Mouse (Mus musculus) adrenal gland, postnatal 25 days (tissue): ENCODE results near the gene Hoxa10. TPM values are rescaled to one million over a fixed set of nuclear protein-coding genes. Genes with fewer than 3 reads are reported as not detected.
A peak's percentile ranks its signal among the peaks of the same experiment; 100 is the strongest.

ENCODE experiments used
- DNase-seq: peaks from one replicate; pipeline ENCODE4 v3.0.0; 2021; ENCODE audit warnings: mixed read lengths
- total RNA-seq: library from RNA; stranded (reverse); gene quantifications from 2 replicates; pipeline ENCODE4 v1.2.3, GENCODE M21; 2021

Gene Hoxa10
- total RNA-seq, 1 experiment from 2014 or later: not detected

GRCm38 (mm10) chr6:52262463-52263320 is 22.0 kb upstream of the Hoxa10 start:
- DNase-seq: no peak

DNA sequence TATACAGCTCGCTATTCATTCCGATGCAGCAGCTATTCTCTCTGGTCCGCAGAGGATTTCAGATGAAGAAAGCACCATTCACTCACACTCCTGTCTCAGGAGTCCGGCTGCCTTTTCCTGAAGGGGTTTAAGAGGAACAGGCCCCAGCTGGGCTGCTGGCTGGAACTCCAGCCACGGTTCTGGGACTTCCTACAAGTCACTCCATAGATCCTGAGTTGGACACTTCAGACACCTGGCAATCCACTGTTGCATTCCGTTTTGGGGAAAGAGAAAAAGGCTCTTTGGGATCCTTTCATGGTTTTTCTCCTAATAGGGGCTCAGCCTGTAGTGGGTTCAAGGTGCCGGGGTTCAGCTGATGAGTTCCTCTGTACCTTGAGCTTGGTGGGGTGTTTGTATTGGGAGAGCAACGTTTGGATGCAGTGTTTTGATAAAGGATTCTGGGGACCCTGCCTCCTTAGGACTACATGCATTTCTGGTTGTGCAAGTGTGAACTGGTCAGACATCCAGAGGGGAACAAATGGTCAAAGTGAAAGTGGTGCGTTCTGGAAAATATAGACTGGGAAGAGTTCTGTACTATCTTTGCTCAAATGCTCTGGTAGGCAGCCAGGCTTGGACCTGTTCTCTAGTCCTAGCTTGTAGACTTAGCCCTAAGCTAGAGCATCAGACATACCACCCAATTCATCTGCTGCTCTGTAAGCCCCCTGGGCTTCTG is 21.3 kb upstream of the Hoxa10 start:
- no peak for DNase-seq

- DNase-seq: peak; percentile 42
Measured at GRCm38 (mm10) chr6:52260654-52261575, 20.3 kb upstream of the Hoxa10 start, which contains the start of gene Hoxa13. Hoxa13 (minus strand) TSS chr6:52260880.

DNA sequence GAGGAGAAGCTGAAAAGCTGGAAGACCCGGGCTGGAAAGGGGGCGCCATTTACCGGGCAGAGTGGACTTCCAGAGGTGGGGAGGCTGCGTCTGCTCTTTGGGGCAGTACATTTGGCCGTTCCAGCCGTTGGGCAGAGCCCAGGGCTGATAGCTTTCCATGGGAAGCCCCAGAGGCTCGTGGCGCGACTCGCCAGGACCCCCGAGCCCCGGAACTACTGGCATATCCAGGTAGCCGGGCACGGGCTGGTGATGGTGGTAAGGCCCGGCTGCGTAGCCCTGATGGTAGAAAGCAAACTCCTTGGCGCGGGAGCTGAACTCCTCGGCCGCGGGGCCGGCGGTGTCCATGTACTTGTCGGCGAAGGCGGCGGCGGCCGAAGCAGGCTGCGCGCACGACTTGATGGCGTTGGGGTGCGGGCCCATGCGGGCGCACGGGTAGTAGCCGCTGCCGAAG is 19.2 kb upstream of the Hoxa10 start:
- no peak for DNase-seq

DNA sequence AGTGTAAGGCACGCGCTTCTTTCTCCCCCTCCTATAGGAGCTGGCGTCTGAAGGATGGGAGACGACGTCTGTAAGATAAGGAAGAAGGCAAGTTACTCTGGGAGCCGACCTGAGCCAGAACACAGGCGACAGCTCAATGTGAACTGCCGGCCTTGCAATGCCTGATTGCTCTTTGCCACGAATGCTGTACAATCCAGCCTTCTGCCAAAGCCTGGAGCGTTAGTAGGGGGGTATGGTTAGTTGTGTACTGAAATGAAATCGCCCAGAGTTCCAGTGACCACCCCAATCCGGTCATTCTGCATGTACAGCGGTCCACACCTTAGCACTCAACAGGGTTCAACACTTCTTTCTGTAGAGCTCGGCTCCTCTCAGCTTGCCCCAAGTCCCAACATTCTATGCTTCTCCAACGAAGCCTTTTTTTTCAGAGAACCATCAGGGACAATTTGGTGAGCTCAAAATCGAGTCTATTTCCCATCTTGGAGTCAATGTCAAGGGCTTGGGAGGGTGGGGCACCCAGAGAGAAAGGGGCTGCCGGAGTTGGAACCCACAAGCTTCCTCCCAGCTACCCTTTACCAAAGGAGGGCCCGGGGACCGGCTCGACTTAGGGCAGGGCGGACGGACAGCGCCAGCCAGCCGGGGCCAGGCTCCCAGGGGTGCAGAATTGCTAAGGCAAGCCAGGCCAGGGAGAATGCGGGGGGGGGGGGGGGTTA is 18.6 kb upstream of the Hoxa10 start:
- DNase-seq: no peak

DNA sequence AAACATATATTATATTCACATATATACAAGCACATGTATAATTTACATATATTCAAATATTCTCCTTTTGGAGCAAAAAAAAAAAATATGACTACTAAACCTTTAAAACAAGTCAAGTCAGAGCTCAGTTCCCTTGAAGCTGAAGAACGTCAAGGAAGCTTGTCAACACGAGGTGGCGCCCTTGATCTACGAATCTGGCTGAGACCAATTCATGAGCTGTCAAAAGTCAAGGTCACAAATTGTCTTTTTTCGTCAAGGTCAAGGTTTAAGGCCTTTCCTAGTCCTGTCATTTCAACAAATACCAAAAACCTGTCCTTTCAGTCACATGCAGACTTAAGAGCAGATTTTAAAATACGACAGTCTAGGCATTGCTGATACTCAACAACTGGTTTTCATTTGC is 16.3 kb upstream of the Hoxa10 start:
- peak; percentile 75 for DNase-seq

DNA sequence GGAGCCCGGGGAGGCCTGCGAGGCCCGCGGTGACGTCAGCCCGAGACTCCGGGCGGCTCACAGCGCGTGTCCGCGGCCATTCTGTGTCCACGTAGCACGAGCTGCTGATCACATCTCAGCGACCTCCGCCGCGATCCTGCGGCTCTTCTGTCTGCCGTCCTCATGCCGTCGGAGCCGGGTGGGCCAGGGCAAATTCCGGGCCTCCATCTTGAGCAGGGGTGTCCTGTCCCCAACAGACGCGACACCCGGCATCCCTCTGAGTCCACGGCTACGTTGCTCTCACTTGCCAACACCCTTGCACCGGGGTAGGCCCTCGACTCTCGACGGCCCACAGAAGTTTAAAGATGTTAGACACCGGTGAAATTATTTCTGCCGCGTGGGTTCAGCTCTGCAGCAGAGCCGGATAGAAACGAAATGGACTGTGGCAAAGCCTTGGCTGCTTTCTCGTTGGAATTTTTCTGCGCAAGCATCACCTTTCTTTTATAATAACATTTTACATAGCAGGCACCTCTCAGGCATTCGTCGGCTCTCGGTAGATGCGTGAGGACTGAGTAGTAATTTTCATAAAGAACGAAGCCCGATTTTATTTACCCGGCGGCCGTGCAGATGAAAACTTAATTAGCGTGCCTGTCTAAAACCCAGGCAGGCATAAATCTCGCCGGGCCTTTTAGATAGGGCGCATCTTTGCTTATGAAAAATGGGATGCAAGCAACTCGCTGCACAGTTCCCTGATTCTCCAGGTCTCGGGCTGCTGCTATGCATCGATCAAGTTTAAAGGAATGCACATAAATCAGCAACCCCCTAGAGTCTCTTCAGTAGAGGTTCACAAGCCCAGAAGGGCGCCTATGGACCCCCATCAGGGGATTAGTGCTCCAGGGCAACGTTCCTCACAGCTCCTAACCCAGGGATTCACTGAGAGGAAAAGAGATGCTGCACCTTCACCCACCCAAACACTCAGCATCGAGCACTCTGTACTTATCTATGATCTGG is 13.2 kb upstream of the Hoxa10 start:
- no peak for DNase-seq

DNA sequence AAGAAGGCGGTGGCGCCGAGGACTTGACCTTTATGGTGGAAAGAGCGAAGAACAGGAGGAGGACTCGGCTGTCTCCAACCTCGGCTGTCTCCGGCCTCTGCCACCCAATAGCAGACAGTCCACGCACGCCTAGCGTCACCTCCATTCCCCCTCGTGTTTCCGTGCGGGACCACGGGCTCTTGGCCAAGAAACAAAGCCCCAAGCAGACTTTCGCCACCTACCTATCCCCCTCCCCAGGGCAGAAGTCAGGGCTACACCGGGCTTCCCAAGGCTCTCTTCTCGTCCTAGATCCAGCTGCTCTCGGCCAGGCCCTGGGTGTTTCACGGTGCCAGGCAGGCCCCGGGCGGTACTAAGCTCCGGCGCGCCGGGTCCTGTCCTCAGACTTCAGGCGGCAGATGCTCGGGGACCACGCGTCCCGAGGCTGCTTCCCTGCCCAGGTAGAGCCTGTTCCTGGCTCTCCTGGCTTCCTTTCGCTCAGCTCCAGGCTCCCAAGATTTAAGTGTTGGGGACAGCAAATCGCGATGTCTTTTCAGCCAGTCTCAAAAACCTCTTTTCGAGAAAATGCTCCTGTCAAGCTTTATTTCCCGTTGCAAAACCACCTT is 12.2 kb upstream of the Hoxa10 start:
- no peak for DNase-seq

DNA sequence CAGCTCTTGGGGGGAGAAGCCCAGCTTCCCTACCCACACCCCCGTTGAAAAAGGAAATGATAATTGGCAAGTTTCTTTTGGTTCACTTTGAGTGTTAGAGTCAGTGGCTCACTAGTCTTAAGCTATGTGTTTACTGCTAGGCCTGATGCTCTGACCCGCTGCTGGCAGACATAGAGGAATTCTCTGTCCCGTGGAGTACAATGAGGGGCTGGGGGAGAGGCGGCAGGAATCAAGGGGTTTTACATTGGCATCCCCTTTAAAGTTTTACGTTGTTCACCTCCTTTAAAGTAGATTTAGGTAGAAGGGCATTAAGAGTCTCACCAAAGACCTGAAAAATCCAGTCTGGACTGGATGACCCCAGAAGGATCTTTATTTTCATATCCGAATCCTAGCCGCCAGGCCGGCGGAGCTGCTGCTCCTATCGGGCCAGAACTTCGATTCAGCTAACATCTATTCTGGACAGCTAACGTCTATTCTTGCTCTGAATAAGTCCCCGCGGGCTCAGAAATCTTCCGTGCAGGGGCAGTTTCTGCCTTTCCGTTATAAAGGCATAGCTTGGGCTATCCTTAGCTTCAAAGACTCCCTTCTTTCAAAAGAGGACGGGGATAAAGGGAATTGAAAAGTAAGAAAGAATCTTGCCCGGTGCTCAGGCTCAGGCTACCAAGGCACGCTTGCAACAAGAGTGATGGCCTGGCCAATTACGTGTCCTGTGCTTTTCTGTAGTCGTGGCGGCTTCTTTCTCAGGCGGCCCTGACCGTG is 11.5 kb upstream of the Hoxa10 start:
- DNase-seq: no peak

DNA sequence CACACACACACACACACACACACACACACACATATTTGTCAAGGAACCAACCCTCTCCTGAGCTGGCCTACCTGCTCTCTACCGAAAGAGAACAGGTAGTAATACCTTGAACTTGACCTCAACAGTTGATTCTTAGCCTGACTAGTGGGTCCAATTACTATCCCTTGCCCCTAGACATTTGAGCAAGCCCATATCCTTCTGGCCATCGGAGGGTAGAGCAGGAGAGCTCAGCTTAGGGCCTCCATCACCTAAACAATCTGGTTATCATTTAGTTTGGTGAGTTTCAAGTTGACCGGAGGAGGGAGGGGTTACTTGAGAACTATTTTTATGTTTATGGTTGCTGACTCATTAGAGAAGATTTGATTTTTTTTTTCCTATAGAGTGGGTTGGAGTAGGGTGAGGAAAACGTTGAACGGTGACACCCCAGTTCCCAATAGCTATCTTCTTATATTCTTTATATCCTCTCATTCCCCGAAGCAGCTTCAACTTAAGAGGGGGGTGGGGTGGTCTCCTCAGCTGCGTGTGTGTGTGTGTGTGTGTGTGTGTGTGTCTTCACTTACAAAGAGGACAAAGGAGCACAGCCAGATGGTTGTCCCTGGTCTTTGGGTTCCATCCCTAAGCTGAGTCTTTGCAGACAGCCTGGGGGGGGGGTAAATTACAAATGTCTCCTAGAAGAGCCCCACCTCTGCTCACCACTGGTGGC is 10.7 kb upstream of the Hoxa10 start:
- DNase-seq: no peak

DNA sequence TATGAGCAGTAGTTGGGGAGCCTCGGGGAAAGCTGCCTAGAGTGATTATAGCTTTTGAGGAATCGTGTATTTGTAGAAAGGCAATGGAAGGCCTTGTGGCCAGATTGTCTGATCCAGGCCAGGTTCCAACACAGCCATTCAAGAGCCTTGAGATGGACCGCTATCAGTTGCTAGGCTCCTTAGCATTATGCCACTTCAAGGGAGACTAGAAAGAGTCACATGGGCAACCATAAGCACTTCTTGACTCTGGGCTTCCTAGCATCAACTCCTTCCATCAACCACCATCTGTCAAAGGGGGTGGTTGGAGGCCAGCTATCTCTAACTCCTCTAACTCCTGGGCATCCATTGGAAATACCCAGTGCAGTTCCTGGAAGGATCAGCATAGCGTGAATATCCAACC is 9.2 kb upstream of the Hoxa10 start:
- no peak for DNase-seq

DNA sequence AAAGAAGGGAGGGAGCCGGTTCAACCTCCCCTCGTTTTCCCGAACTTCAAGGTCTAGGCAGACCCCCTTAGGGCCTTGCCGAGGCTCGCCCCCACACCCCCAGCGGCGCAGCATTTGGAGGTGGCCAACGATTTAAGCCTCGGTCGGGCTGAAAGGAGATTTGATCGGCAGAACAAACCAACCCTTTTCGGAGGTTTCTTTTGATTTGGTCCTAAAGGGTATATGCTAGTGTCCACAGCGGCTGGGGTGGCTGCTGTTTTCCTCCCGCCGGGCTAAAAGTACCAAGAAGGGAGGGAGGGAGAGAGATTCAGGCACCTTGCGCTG is 8.7 kb upstream of the Hoxa10 start:
- no peak for DNase-seq

GRCm38 (mm10) chr6:52248638-52249414 is 8.2 kb upstream of the Hoxa10 start:
- no peak for DNase-seq

- no peak for DNase-seq
Measured at GRCm38 (mm10) chr6:52247766-52248637, 7.3 kb upstream of the Hoxa10 start.

DNA sequence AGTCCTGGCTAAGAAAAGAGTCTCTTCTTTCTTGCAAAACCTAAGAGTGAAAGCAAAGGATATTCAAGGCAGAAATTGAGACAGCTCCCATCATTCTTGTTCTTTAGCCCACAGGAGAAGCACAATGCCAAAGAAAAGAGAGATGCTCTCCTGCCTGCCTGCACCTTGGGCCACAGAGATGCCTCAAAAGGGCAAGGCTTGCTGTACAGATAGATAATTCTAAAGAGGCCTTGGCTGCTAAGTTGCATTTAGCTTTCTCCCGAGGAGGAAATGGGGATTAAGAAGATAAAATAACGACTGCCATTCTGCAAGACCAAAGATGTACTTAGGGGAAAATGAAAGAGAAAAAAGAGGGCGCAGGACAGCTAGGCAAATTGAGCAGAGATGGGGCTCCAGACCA is 6.3 kb upstream of the Hoxa10 start:
- no peak for DNase-seq

DNA sequence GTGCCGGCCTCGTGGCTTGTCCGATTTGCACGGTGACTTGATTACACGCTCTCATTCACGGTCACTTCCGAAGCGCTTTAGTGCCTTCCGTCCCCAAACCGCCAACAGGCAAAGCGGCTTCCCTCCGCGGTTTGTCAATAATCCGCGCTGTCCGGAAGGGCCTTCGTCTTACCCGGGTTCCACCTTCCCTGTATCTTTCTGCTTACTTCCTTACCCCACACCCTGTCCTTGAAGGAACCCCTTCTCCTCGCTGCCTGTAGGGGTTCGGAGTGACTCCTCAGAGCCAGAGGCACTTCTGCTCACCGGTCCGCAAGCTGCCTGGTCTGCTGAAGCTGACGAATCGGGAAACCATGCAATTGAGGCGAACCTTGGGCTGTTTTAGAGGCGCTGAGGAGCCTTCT is 5.7 kb upstream of the Hoxa10 start:
- no peak for DNase-seq

- no peak for DNase-seq
Measured at GRCm38 (mm10) chr6:52245757-52246142, 5.1 kb upstream of the Hoxa10 start, which contains the start of gene Hoxa11. Hoxa11 (minus strand) TSS chr6:52245810.
